Mouse (Mus musculus): Measurements from ENCODE around the gene Ccdc105. TPM values are rescaled to one million over a fixed set of nuclear protein-coding genes. Genes with fewer than 3 reads are reported as not detected.

Ccdc105 gene
- 0.25 and 0.26 TPM in 2 replicates for polyA plus RNA-seq (2015; fragmentation: Nextera tagmentation; extraction: Ambion mirVana)

GRCm38 (mm10) chr10:78752452-78753191 is at the start of gene Ccdc105:
TSS of gene Ccdc105 (minus strand) at chr10:78753065.
- no peaks in the 10 kb centered on the region for H3K27me3 ChIP-seq (replicated peaks; ENCODE audit: control insufficient read depth, insufficient read depth, low read length)
- peak within 1 kb of the TSS; percentile 95 for H3K27ac ChIP-seq (ENCODE audit: low read depth, low read length)
- H3K4me3 ChIP-seq (ENCODE audit: low read length): peak within 1 kb of the TSS; percentile 58
- ATAC-seq: peak; percentile 95
- H3K4me2 ChIP-seq (ENCODE audit: low read length): peak within 1 kb of the TSS; percentile 93
- no peaks in the 10 kb centered on the region for H3K9me3 ChIP-seq (ENCODE audit: control insufficient read depth, low read length)
- no peaks in the 10 kb centered on the region for H3K36me3 ChIP-seq (ENCODE audit: control insufficient read depth, insufficient read depth, low read length)
- under 1% methylated on average over 58 of the region's 61 CpGs for WGBS
- H3K9ac ChIP-seq (ENCODE audit: low read depth, low read length): peak within 1 kb of the TSS; percentile 88
- H3K4me1 ChIP-seq (ENCODE audit: control insufficient read depth, insufficient read depth, low read depth, low read length): peaks cover 5% of the 10 kb centered on the region

- Histone ChIP-seq H3K9me3 (ENCODE audit: control insufficient read depth, low read length) (no peaks in the 10 kb centered on the region), H3K36me3 (ENCODE audit: control insufficient read depth, insufficient read depth, low read length) (0 out of 2 replicates have a peak, but pooled peaks cover 5% of the 10 kb centered on the region), H3K9ac (ENCODE audit: low read depth, low read length) (no peak overlapping the region), H3K4me2 (ENCODE audit: low read length) (no peak overlapping the region), H3K4me3 (ENCODE audit: low read length) (no peak overlapping the region), H3K27me3 (replicated peaks; ENCODE audit: control insufficient read depth, insufficient read depth, low read length) (no peaks in the 10 kb centered on the region), H3K4me1 (ENCODE audit: control insufficient read depth, insufficient read depth, low read depth, low read length) (no peaks in the 10 kb centered on the region), H3K27ac (ENCODE audit: low read depth, low read length) (no peak overlapping the region)
- ATAC-seq: no peak
- 81% methylated on average over 2 of the region's 2 CpGs for WGBS
Observed at GRCm38 (mm10) chr10:78801449-78801848, 48.6 kb upstream of the Ccdc105 start.

GRCm38 (mm10) chr10:78790561-78790960 is 37.7 kb upstream of the Ccdc105 start:
- WGBS: 39% methylated on average over 1 of the region's 1 CpGs
- H3K9me3 ChIP-seq (ENCODE audit: control insufficient read depth, low read length): no peaks in the 10 kb centered on the region
- H3K27me3 ChIP-seq (replicated peaks; ENCODE audit: control insufficient read depth, insufficient read depth, low read length): no peaks in the 10 kb centered on the region
- peaks cover 5% of the 10 kb centered on the region for H3K4me1 ChIP-seq (ENCODE audit: control insufficient read depth, insufficient read depth, low read depth, low read length)
- H3K4me3 ChIP-seq (ENCODE audit: low read length): no peak overlapping the region
- no peak overlapping the region for H3K9ac ChIP-seq (ENCODE audit: low read depth, low read length)
- H3K4me2 ChIP-seq (ENCODE audit: low read length): no peak overlapping the region
- H3K27ac ChIP-seq (ENCODE audit: low read depth, low read length): no peak overlapping the region
- no peak for ATAC-seq
- no peaks in the 10 kb centered on the region for H3K36me3 ChIP-seq (ENCODE audit: control insufficient read depth, insufficient read depth, low read length)

GRCm38 (mm10) chr10:78787566-78788087 is 34.8 kb upstream of the Ccdc105 start:
- H3K27ac ChIP-seq (ENCODE audit: low read depth, low read length): peak overlapping the region; percentile 90
- H3K9me3 ChIP-seq (ENCODE audit: control insufficient read depth, low read length): no peaks in the 10 kb centered on the region
- peak overlapping the region; percentile 61 for H3K4me3 ChIP-seq (ENCODE audit: low read length)
- peak overlapping the region; percentile 61 for H3K4me2 ChIP-seq (ENCODE audit: low read length)
- peak overlapping the region; percentile 84 for H3K9ac ChIP-seq (ENCODE audit: low read depth, low read length)
- H3K27me3 ChIP-seq (replicated peaks; ENCODE audit: control insufficient read depth, insufficient read depth, low read length): no peaks in the 10 kb centered on the region
- 6% methylated on average over 22 of the region's 22 CpGs for WGBS
- no peaks in the 10 kb centered on the region for H3K36me3 ChIP-seq (ENCODE audit: control insufficient read depth, insufficient read depth, low read length)
- peak; percentile 99 for ATAC-seq
- H3K4me1 ChIP-seq (ENCODE audit: control insufficient read depth, insufficient read depth, low read depth, low read length): peaks cover 5% of the 10 kb centered on the region

GRCm38 (mm10) chr10:78779981-78780651 is 27.3 kb upstream of the Ccdc105 start, which contains the start of gene Slc1a6:
TSS of gene Slc1a6 (plus strand) at chr10:78780496.
- Histone ChIP-seq H3K27me3 (replicated peaks; ENCODE audit: control insufficient read depth, insufficient read depth, low read length) (no peaks in the 10 kb centered on the region), H3K4me2 (ENCODE audit: low read length) (peak within 1 kb of the TSS; percentile 96), H3K9me3 (ENCODE audit: control insufficient read depth, low read length) (no peaks in the 10 kb centered on the region), H3K36me3 (ENCODE audit: control insufficient read depth, insufficient read depth, low read length) (no peaks in the 10 kb centered on the region), H3K9ac (ENCODE audit: low read depth, low read length) (peak within 1 kb of the TSS; percentile 84), H3K27ac (ENCODE audit: low read depth, low read length) (peak within 1 kb of the TSS; percentile 70; the same call in 1 of the 2 replicates), H3K4me3 (ENCODE audit: low read length) (peak within 1 kb of the TSS; percentile 65), H3K4me1 (ENCODE audit: control insufficient read depth, insufficient read depth, low read depth, low read length) (no peaks in the 10 kb centered on the region; the same call in none of the 2 replicates)
- ATAC-seq: peak; percentile 77
- WGBS: under 1% methylated on average over 43 of the region's 54 CpGs

- 55% methylated on average over 9 of the region's 9 CpGs for WGBS
- Histone ChIP-seq H3K9ac (ENCODE audit: low read depth, low read length) (peak overlapping the region; percentile 84), H3K27ac (ENCODE audit: low read depth, low read length) (no peak overlapping the region; the same call in 1 of the 2 replicates), H3K9me3 (ENCODE audit: control insufficient read depth, low read length) (no peaks in the 10 kb centered on the region), H3K36me3 (ENCODE audit: control insufficient read depth, insufficient read depth, low read length) (no peaks in the 10 kb centered on the region), H3K4me3 (ENCODE audit: low read length) (peak overlapping the region; percentile 65), H3K4me2 (ENCODE audit: low read length) (peak overlapping the region; percentile 96), H3K4me1 (ENCODE audit: control insufficient read depth, insufficient read depth, low read depth, low read length) (no peaks in the 10 kb centered on the region; the same call in none of the 2 replicates), H3K27me3 (replicated peaks; ENCODE audit: control insufficient read depth, insufficient read depth, low read length) (no peaks in the 10 kb centered on the region)
- peak; percentile 21; the same call in 1 of the 2 replicates for ATAC-seq
Observed at GRCm38 (mm10) chr10:78779527-78779926, 26.7 kb upstream of the Ccdc105 start.

GRCm38 (mm10) chr10:78775830-78776229 is 23.0 kb upstream of the Ccdc105 start:
- no peaks in the 10 kb centered on the region for H3K27me3 ChIP-seq (replicated peaks; ENCODE audit: control insufficient read depth, insufficient read depth, low read length)
- no peak overlapping the region for H3K9ac ChIP-seq (ENCODE audit: low read depth, low read length)
- H3K9me3 ChIP-seq (ENCODE audit: control insufficient read depth, low read length): no peaks in the 10 kb centered on the region
- H3K4me3 ChIP-seq (ENCODE audit: low read length): no peak overlapping the region
- no peak overlapping the region for H3K27ac ChIP-seq (ENCODE audit: low read depth, low read length)
- no peak for ATAC-seq
- H3K36me3 ChIP-seq (ENCODE audit: control insufficient read depth, insufficient read depth, low read length): no peaks in the 10 kb centered on the region
- no peak overlapping the region for H3K4me2 ChIP-seq (ENCODE audit: low read length)
- no peaks in the 10 kb centered on the region; the same call in 1 of the 2 replicates for H3K4me1 ChIP-seq (ENCODE audit: control insufficient read depth, insufficient read depth, low read depth, low read length)
- WGBS: 51% methylated on average over 4 of the region's 4 CpGs

GRCm38 (mm10) chr10:78765570-78765969 is 12.7 kb upstream of the Ccdc105 start:
- no peak overlapping the region for H3K4me2 ChIP-seq (ENCODE audit: low read length)
- H3K27me3 ChIP-seq (replicated peaks; ENCODE audit: control insufficient read depth, insufficient read depth, low read length): no peaks in the 10 kb centered on the region
- 94% methylated on average over 1 of the region's 1 CpGs for WGBS
- no peaks in the 10 kb centered on the region for H3K36me3 ChIP-seq (ENCODE audit: control insufficient read depth, insufficient read depth, low read length)
- H3K4me1 ChIP-seq (ENCODE audit: control insufficient read depth, insufficient read depth, low read depth, low read length): no peaks in the 10 kb centered on the region
- H3K9me3 ChIP-seq (ENCODE audit: control insufficient read depth, low read length): peaks cover 11% of the 10 kb centered on the region
- ATAC-seq: no peak
- no peak overlapping the region for H3K4me3 ChIP-seq (ENCODE audit: low read length)
- no peak overlapping the region for H3K27ac ChIP-seq (ENCODE audit: low read depth, low read length)
- H3K9ac ChIP-seq (ENCODE audit: low read depth, low read length): no peak overlapping the region

GRCm38 (mm10) chr10:78756021-78756420 is 3.2 kb upstream of the Ccdc105 start:
- no peaks in the 10 kb centered on the region for H3K9me3 ChIP-seq (ENCODE audit: control insufficient read depth, low read length)
- H3K27me3 ChIP-seq (replicated peaks; ENCODE audit: control insufficient read depth, insufficient read depth, low read length): no peaks in the 10 kb centered on the region
- H3K4me1 ChIP-seq (ENCODE audit: control insufficient read depth, insufficient read depth, low read depth, low read length): peaks cover 5% of the 10 kb centered on the region
- H3K4me2 ChIP-seq (ENCODE audit: low read length): no peak overlapping the region
- H3K4me3 ChIP-seq (ENCODE audit: low read length): no peak overlapping the region
- no peak overlapping the region for H3K9ac ChIP-seq (ENCODE audit: low read depth, low read length)
- H3K36me3 ChIP-seq (ENCODE audit: control insufficient read depth, insufficient read depth, low read length): no peaks in the 10 kb centered on the region
- no peak for ATAC-seq
- no peak overlapping the region for H3K27ac ChIP-seq (ENCODE audit: low read depth, low read length)
- 30% methylated on average over 6 of the region's 6 CpGs for WGBS
